8 mouse cellular contexts compared by ENCODE assay signal in genomic region chr10:128338948-128339347, GRCm38 (mm10). TPM values are rescaled to one million over a fixed set of nuclear protein-coding genes. Genes with fewer than 3 reads are reported as not detected.
DNase-seq lines count a peak whose midpoint lies in the region; ATAC-seq lines count a peak whose summit lies in the region.

No protein-coding gene starts in this region.

- peak overlapping the region; percentile 77 for H3K4me2 ChIP-seq in kidney, embryonic 15.5 days
- H3K4me2 ChIP-seq in embryonic facial prominence, embryonic 15.5 days (replicated peaks), result peak overlapping the region; percentile 77
- peak overlapping the region; percentile 79 for H3K4me2 ChIP-seq in intestine, embryonic 15.5 days (replicated peaks)
- peak overlapping the region; percentile 96 for H3K4me2 ChIP-seq in neural tube, embryonic 13.5 days

- H3K4me1 ChIP-seq in kidney, embryonic 15.5 days, result peaks cover 42% of the 10 kb centered on the region
- H3K4me1 ChIP-seq in embryonic facial prominence, embryonic 15.5 days, result peaks cover 18% of the 10 kb centered on the region
- peaks cover 21% of the 10 kb centered on the region for H3K4me1 ChIP-seq in intestine, embryonic 15.5 days (replicated peaks)
- H3K4me1 ChIP-seq in neural tube, embryonic 13.5 days (replicated peaks), result peaks cover 40% of the 10 kb centered on the region

- no peak for DNase-seq in kidney, adult 11 months
- no peak for DNase-seq in left cerebral cortex, postnatal 25 days (ENCODE audit: low spot score in 2 of 2)
- DNase-seq in cerebellum, postnatal 36 days, result no peak
- DNase-seq in ovary, postnatal 14 days (ENCODE audit: low spot score), result no peak

- no peak overlapping the region for H3K27ac ChIP-seq in kidney, embryonic 15.5 days
- no peak overlapping the region; the same call in 1 of the 2 replicates for H3K27ac ChIP-seq in embryonic facial prominence, embryonic 15.5 days (replicated peaks)
- H3K27ac ChIP-seq in intestine, embryonic 15.5 days, result no peak overlapping the region
- H3K27ac ChIP-seq in neural tube, embryonic 13.5 days (replicated peaks), result no peak overlapping the region

- no peaks in the 10 kb centered on the region for H3K27me3 ChIP-seq in kidney, embryonic 15.5 days
- H3K27me3 ChIP-seq in embryonic facial prominence, embryonic 15.5 days, result no peaks in the 10 kb centered on the region
- no peaks in the 10 kb centered on the region for H3K27me3 ChIP-seq in intestine, embryonic 15.5 days (replicated peaks)
- no peaks in the 10 kb centered on the region for H3K27me3 ChIP-seq in neural tube, embryonic 13.5 days

- ATAC-seq in kidney, embryonic 15.5 days (replicated peaks; ENCODE audit: low FRiP score), result no peak
- no peak for ATAC-seq in embryonic facial prominence, embryonic 15.5 days (ENCODE audit: insufficient number of reproducible peaks, low FRiP score, low TSS enrichment, low read depth)
- no peak for ATAC-seq in intestine, embryonic 15.5 days
- ATAC-seq in neural tube, embryonic 13.5 days (ENCODE audit: low read depth), result no peak

- no peaks in the 10 kb centered on the region for H3K9me3 ChIP-seq in kidney, embryonic 15.5 days (replicated peaks)
- no peaks in the 10 kb centered on the region for H3K9me3 ChIP-seq in embryonic facial prominence, embryonic 15.5 days (replicated peaks)
- H3K9me3 ChIP-seq in intestine, embryonic 15.5 days, result no peaks in the 10 kb centered on the region
- H3K9me3 ChIP-seq in neural tube, embryonic 13.5 days, result no peaks in the 10 kb centered on the region

- intact Hi-C loops in left cerebral cortex, postnatal 25 days (cut with DNase I), result loop anchor here (5.0 kb wide), 1 partner anchor 38 kb away; the partner anchor contains the start of gene Ankrd52

- peak overlapping the region; percentile 72 for H3K4me3 ChIP-seq in kidney, embryonic 15.5 days (replicated peaks)
- H3K4me3 ChIP-seq in embryonic facial prominence, embryonic 15.5 days (replicated peaks), result peak overlapping the region; percentile 98
- H3K4me3 ChIP-seq in intestine, embryonic 15.5 days (replicated peaks), result peak overlapping the region; percentile 98
- peak overlapping the region; percentile 78 for H3K4me3 ChIP-seq in neural tube, embryonic 13.5 days

- peaks cover 11% of the 10 kb centered on the region for H3K36me3 ChIP-seq in kidney, embryonic 15.5 days
- H3K36me3 ChIP-seq in embryonic facial prominence, embryonic 15.5 days, result no peaks in the 10 kb centered on the region
- no peaks in the 10 kb centered on the region for H3K36me3 ChIP-seq in intestine, embryonic 15.5 days
- peaks cover 6% of the 10 kb centered on the region; the same call in 1 of the 2 replicates for H3K36me3 ChIP-seq in neural tube, embryonic 13.5 days

- peak overlapping the region; percentile 66; the same call in 1 of the 2 replicates for H3K9ac ChIP-seq in kidney, embryonic 15.5 days
- H3K9ac ChIP-seq in embryonic facial prominence, embryonic 15.5 days, result no peak overlapping the region
- H3K9ac ChIP-seq in intestine, embryonic 15.5 days, result peak overlapping the region; percentile 93
- H3K9ac ChIP-seq in neural tube, embryonic 13.5 days, result peak overlapping the region; percentile 92

- 60% methylated on average over 2 of the region's 2 CpGs for WGBS in kidney, embryonic 15.5 days
- 50% methylated on average over 2 of the region's 2 CpGs for WGBS in embryonic facial prominence, embryonic 15.5 days
- WGBS in intestine, embryonic 15.5 days, result 70% methylated on average over 2 of the region's 2 CpGs
- WGBS in neural tube, embryonic 13.5 days, result 78% methylated on average over 2 of the region's 2 CpGs

RNA-seq across cellular contexts. Expression of gene Cs, which starts 1.4 kb away (rescaled TPM):
- polyA plus RNA-seq in kidney, embryonic 15.5 days (2015; fragmentation: Nextera tagmentation; extraction: Ambion mirVana), result 200 and 214 TPM in 2 replicates
- 164 and 180 TPM in 2 replicates for polyA plus RNA-seq in embryonic facial prominence, embryonic 15.5 days (2015; fragmentation: Nextera tagmentation; extraction: Ambion mirVana)
- 269 and 282 TPM in 2 replicates for polyA plus RNA-seq in intestine, embryonic 15.5 days (2015; fragmentation: Nextera tagmentation; extraction: Ambion mirVana)
- polyA plus RNA-seq in neural tube, embryonic 13.5 days (2015; fragmentation: Nextera tagmentation; extraction: Ambion mirVana), result 228 and 239 TPM in 2 replicates
- 100 to 1,000 TPM; 227 to 229 TPM for total RNA-seq in left cerebral cortex, postnatal 25 days (2021)

RNA-seq across cellular contexts. Expression of gene Cnpy2, which starts 16.7 kb away (rescaled TPM):
- polyA plus RNA-seq in kidney, embryonic 15.5 days (2015; fragmentation: Nextera tagmentation; extraction: Ambion mirVana), result 331 and 361 TPM in 2 replicates
- 319 and 363 TPM in 2 replicates for polyA plus RNA-seq in embryonic facial prominence, embryonic 15.5 days (2015; fragmentation: Nextera tagmentation; extraction: Ambion mirVana)
- polyA plus RNA-seq in intestine, embryonic 15.5 days (2015; fragmentation: Nextera tagmentation; extraction: Ambion mirVana), result 303 and 328 TPM in 2 replicates
- polyA plus RNA-seq in neural tube, embryonic 13.5 days (2015; fragmentation: Nextera tagmentation; extraction: Ambion mirVana), result 221 and 241 TPM in 2 replicates
- 10 to 100 TPM; 64.7 to 70.5 TPM for total RNA-seq in left cerebral cortex, postnatal 25 days (2021)

RNA-seq across cellular contexts. Expression of gene Coq10a, which starts 29.8 kb away (rescaled TPM):
- 13.7 TPM in 2 replicates for polyA plus RNA-seq in kidney, embryonic 15.5 days (2015; fragmentation: Nextera tagmentation; extraction: Ambion mirVana)
- polyA plus RNA-seq in embryonic facial prominence, embryonic 15.5 days (2015; fragmentation: Nextera tagmentation; extraction: Ambion mirVana), result 19.4 and 20.4 TPM in 2 replicates
- 13.7 TPM in 2 replicates for polyA plus RNA-seq in intestine, embryonic 15.5 days (2015; fragmentation: Nextera tagmentation; extraction: Ambion mirVana)
- 34.9 and 41.0 TPM in 2 replicates for polyA plus RNA-seq in neural tube, embryonic 13.5 days (2015; fragmentation: Nextera tagmentation; extraction: Ambion mirVana)
- total RNA-seq in left cerebral cortex, postnatal 25 days (2021), result 10 to 100 TPM; 60.4 to 63.8 TPM

RNA-seq across cellular contexts. Expression of gene Pan2, which starts 35.8 kb away (rescaled TPM):
- polyA plus RNA-seq in kidney, embryonic 15.5 days (2015; fragmentation: Nextera tagmentation; extraction: Ambion mirVana), result 38.4 and 41.7 TPM in 2 replicates
- 27.6 and 32.0 TPM in 2 replicates for polyA plus RNA-seq in embryonic facial prominence, embryonic 15.5 days (2015; fragmentation: Nextera tagmentation; extraction: Ambion mirVana)
- 26.2 TPM in 2 replicates for polyA plus RNA-seq in intestine, embryonic 15.5 days (2015; fragmentation: Nextera tagmentation; extraction: Ambion mirVana)
- polyA plus RNA-seq in neural tube, embryonic 13.5 days (2015; fragmentation: Nextera tagmentation; extraction: Ambion mirVana), result 22.2 and 24.3 TPM in 2 replicates
- total RNA-seq in left cerebral cortex, postnatal 25 days (2021), result 10 to 100 TPM; 14.3 to 15.4 TPM

RNA-seq across cellular contexts. Expression of gene Ankrd52, which starts 38.0 kb away (rescaled TPM):
- 13.6 and 14.5 TPM in 2 replicates for polyA plus RNA-seq in kidney, embryonic 15.5 days (2015; fragmentation: Nextera tagmentation; extraction: Ambion mirVana)
- polyA plus RNA-seq in embryonic facial prominence, embryonic 15.5 days (2015; fragmentation: Nextera tagmentation; extraction: Ambion mirVana), result 11.0 and 12.1 TPM in 2 replicates
- 10.0 and 11.5 TPM in 2 replicates for polyA plus RNA-seq in intestine, embryonic 15.5 days (2015; fragmentation: Nextera tagmentation; extraction: Ambion mirVana)
- 9.5 and 12.1 TPM in 2 replicates for polyA plus RNA-seq in neural tube, embryonic 13.5 days (2015; fragmentation: Nextera tagmentation; extraction: Ambion mirVana)
- 10 to 100 TPM; 65.1 to 68.9 TPM for total RNA-seq in left cerebral cortex, postnatal 25 days (2021)
